Mouse (Mus musculus): ENCODE results near the gene Magi3. TPM values are rescaled to one million over a fixed set of nuclear protein-coding genes. Genes with fewer than 3 reads are reported as not detected.

Gene Magi3
- polyA plus RNA-seq, 1 experiment from 2014 or later = 8.1 TPM

GRCm38 (mm10) chr3:104020101-104020500, 200.1 kb downstream of the Magi3 start:
- peaks cover 63% of the 10 kb centered on the region for H3K36me3 ChIP-seq

GRCm38 (mm10) chr3:104019453-104019852, 200.7 kb downstream of the Magi3 start:
- no peak for ATAC-seq (replicated peaks; ENCODE audit: insufficient number of reproducible peaks, insufficient read depth, low FRiP score, low read depth)
- Histone ChIP-seq H3K4me1 (replicated peaks) (no peaks in the 10 kb centered on the region), H3K36me3 (peaks cover 65% of the 10 kb centered on the region), H3K9me3 (replicated peaks) (no peaks in the 10 kb centered on the region), H3K4me2 (no peak overlapping the region), H3K9ac (no peak overlapping the region), H3K4me3 (no peak overlapping the region), H3K27ac (no peak overlapping the region), H3K27me3 (no peaks in the 10 kb centered on the region)
- WGBS = 64% methylated on average over 4 of the region's 4 CpGs

More at GRCm38 (mm10) chr3:104020101-104020500, 200.1 kb downstream of the Magi3 start:
- H3K27me3 ChIP-seq = no peaks in the 10 kb centered on the region
- H3K4me1 ChIP-seq (replicated peaks) = no peaks in the 10 kb centered on the region
- WGBS = 87% methylated on average over 12 of the region's 12 CpGs
- H3K4me2 ChIP-seq = no peak overlapping the region
- H3K9ac ChIP-seq = no peak overlapping the region
- H3K4me3 ChIP-seq = no peak overlapping the region
- H3K27ac ChIP-seq = no peak overlapping the region
- ATAC-seq (replicated peaks; ENCODE audit: insufficient number of reproducible peaks, insufficient read depth, low FRiP score, low read depth) = no peak
- H3K9me3 ChIP-seq (replicated peaks) = no peaks in the 10 kb centered on the region

GRCm38 (mm10) chr3:104017931-104018330, 202.2 kb downstream of the Magi3 start:
- no peak overlapping the region for H3K4me2 ChIP-seq
- H3K27ac ChIP-seq = no peak overlapping the region
- H3K9ac ChIP-seq = no peak overlapping the region
- H3K4me1 ChIP-seq (replicated peaks) = no peaks in the 10 kb centered on the region
- H3K4me3 ChIP-seq = no peak overlapping the region
- H3K9me3 ChIP-seq (replicated peaks) = no peaks in the 10 kb centered on the region
- 87% methylated on average over 3 of the region's 3 CpGs for WGBS
- H3K36me3 ChIP-seq = peaks cover 62% of the 10 kb centered on the region
- H3K27me3 ChIP-seq = no peaks in the 10 kb centered on the region
- no peak for ATAC-seq (replicated peaks; ENCODE audit: insufficient number of reproducible peaks, insufficient read depth, low FRiP score, low read depth)

GRCm38 (mm10) chr3:104011972-104012371, 208.2 kb downstream of the Magi3 start:
- H3K4me2 ChIP-seq = no peak overlapping the region
- 83% methylated on average over 2 of the region's 2 CpGs for WGBS
- H3K9me3 ChIP-seq (replicated peaks) = no peaks in the 10 kb centered on the region
- H3K4me3 ChIP-seq = no peak overlapping the region
- no peaks in the 10 kb centered on the region for H3K4me1 ChIP-seq (replicated peaks)
- H3K36me3 ChIP-seq = peaks cover 39% of the 10 kb centered on the region
- ATAC-seq (replicated peaks; ENCODE audit: insufficient number of reproducible peaks, insufficient read depth, low FRiP score, low read depth) = no peak
- H3K9ac ChIP-seq = no peak overlapping the region
- no peaks in the 10 kb centered on the region for H3K27me3 ChIP-seq
- H3K27ac ChIP-seq = no peak overlapping the region

- Histone ChIP-seq H3K4me3 (no peak overlapping the region), H3K27me3 (no peaks in the 10 kb centered on the region), H3K4me2 (no peak overlapping the region), H3K27ac (no peak overlapping the region), H3K9ac (no peak overlapping the region), H3K9me3 (replicated peaks) (no peaks in the 10 kb centered on the region), H3K4me1 (replicated peaks) (no peaks in the 10 kb centered on the region), H3K36me3 (peaks cover 33% of the 10 kb centered on the region)
- WGBS = 89% methylated on average over 5 of the region's 5 CpGs
- ATAC-seq (replicated peaks; ENCODE audit: insufficient number of reproducible peaks, insufficient read depth, low FRiP score, low read depth) = no peak
These were observed 210.1 kb downstream of the Magi3 start for GRCm38 (mm10) chr3:104009924-104010662.

- Histone ChIP-seq H3K27ac (no peak overlapping the region), H3K4me1 (replicated peaks) (no peaks in the 10 kb centered on the region), H3K36me3 (peaks cover 34% of the 10 kb centered on the region), H3K9ac (no peak overlapping the region), H3K4me3 (no peak overlapping the region), H3K27me3 (no peaks in the 10 kb centered on the region), H3K9me3 (replicated peaks) (no peaks in the 10 kb centered on the region), H3K4me2 (no peak overlapping the region)
- 52% methylated on average over 8 of the region's 8 CpGs for WGBS
- ATAC-seq (replicated peaks; ENCODE audit: insufficient number of reproducible peaks, insufficient read depth, low FRiP score, low read depth) = no peak
These were observed 212.7 kb downstream of the Magi3 start for GRCm38 (mm10) chr3:104007479-104007878.

- H3K4me3 ChIP-seq = no peak overlapping the region
- H3K4me2 ChIP-seq = no peak overlapping the region
- H3K27me3 ChIP-seq = no peaks in the 10 kb centered on the region
- H3K36me3 ChIP-seq = peaks cover 29% of the 10 kb centered on the region
- H3K9me3 ChIP-seq (replicated peaks) = no peaks in the 10 kb centered on the region
- H3K27ac ChIP-seq = no peak overlapping the region
- H3K9ac ChIP-seq = no peak overlapping the region
- WGBS = 89% methylated on average over 8 of the region's 8 CpGs
- no peak for ATAC-seq (replicated peaks; ENCODE audit: insufficient number of reproducible peaks, insufficient read depth, low FRiP score, low read depth)
- H3K4me1 ChIP-seq (replicated peaks) = no peaks in the 10 kb centered on the region
These were observed 213.2 kb downstream of the Magi3 start for GRCm38 (mm10) chr3:104006896-104007466.

- H3K9me3 ChIP-seq (replicated peaks) = no peaks in the 10 kb centered on the region
- no peak for ATAC-seq (replicated peaks; ENCODE audit: insufficient number of reproducible peaks, insufficient read depth, low FRiP score, low read depth)
- no peak overlapping the region for H3K27ac ChIP-seq
- no peaks in the 10 kb centered on the region for H3K27me3 ChIP-seq
- 85% methylated on average over 4 of the region's 4 CpGs for WGBS
- no peaks in the 10 kb centered on the region for H3K4me1 ChIP-seq (replicated peaks)
- peaks cover 32% of the 10 kb centered on the region for H3K36me3 ChIP-seq
- H3K4me2 ChIP-seq = no peak overlapping the region
- no peak overlapping the region for H3K4me3 ChIP-seq
- H3K9ac ChIP-seq = no peak overlapping the region
These were observed 221.4 kb downstream of the Magi3 start for GRCm38 (mm10) chr3:103998724-103999123.

- Histone ChIP-seq H3K27ac (no peak overlapping the region), H3K27me3 (no peaks in the 10 kb centered on the region), H3K4me3 (no peak overlapping the region), H3K9ac (no peak overlapping the region), H3K36me3 (peaks cover 30% of the 10 kb centered on the region), H3K9me3 (replicated peaks) (no peaks in the 10 kb centered on the region), H3K4me1 (replicated peaks) (no peaks in the 10 kb centered on the region), H3K4me2 (no peak overlapping the region)
- 95% methylated on average over 3 of the region's 3 CpGs for WGBS
- no peak for ATAC-seq (replicated peaks; ENCODE audit: insufficient number of reproducible peaks, insufficient read depth, low FRiP score, low read depth)
These were observed 228.9 kb downstream of the Magi3 start for GRCm38 (mm10) chr3:103991271-103991670.

- H3K36me3 ChIP-seq = peaks cover 26% of the 10 kb centered on the region
These were observed 230.8 kb downstream of the Magi3 start for GRCm38 (mm10) chr3:103989352-103989751.

GRCm38 (mm10) chr3:103987831-103988432, 232.2 kb downstream of the Magi3 start:
- Histone ChIP-seq H3K27me3 (no peaks in the 10 kb centered on the region), H3K27ac (no peak overlapping the region), H3K36me3 (peaks cover 29% of the 10 kb centered on the region), H3K9me3 (replicated peaks) (no peaks in the 10 kb centered on the region), H3K4me2 (no peak overlapping the region), H3K4me3 (no peak overlapping the region), H3K9ac (no peak overlapping the region), H3K4me1 (replicated peaks) (no peaks in the 10 kb centered on the region)
- 52% methylated on average over 5 of the region's 5 CpGs for WGBS
- no peak for ATAC-seq (replicated peaks; ENCODE audit: insufficient number of reproducible peaks, insufficient read depth, low FRiP score, low read depth)

More at GRCm38 (mm10) chr3:103989352-103989751, 230.8 kb downstream of the Magi3 start:
- no peak overlapping the region for H3K4me2 ChIP-seq
- WGBS = 77% methylated on average over 4 of the region's 4 CpGs
- no peaks in the 10 kb centered on the region for H3K9me3 ChIP-seq (replicated peaks)
- no peak overlapping the region for H3K27ac ChIP-seq
- no peak overlapping the region for H3K4me3 ChIP-seq
- no peaks in the 10 kb centered on the region for H3K27me3 ChIP-seq
- H3K4me1 ChIP-seq (replicated peaks) = no peaks in the 10 kb centered on the region
- no peak for ATAC-seq (replicated peaks; ENCODE audit: insufficient number of reproducible peaks, insufficient read depth, low FRiP score, low read depth)
- H3K9ac ChIP-seq = no peak overlapping the region

Data from heart, embryonic 15.5 days (tissue).